ENCODE assay signal across 20 mouse cellular contexts in the genomic region with DNA sequence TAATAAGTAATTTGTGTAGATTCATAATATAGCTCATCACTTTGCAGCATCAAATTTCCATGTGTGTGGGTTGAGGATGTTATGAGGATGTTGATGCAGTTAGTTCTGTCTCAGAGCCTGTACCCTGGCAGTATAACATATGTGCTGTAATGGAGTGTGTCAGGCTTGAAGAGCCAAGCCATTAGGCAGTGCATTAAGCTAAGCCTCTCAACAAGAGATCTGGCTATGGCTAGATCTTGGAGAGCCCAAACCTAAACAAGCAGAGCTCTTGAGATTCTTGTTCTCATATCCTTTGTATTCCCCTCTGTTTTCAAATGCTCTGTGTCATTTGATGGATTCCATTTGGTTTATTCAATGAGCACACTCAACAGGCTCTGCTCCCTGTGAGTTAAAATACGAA.
"Had no signal": no experiment of that assay in that cellular context is flagged by ENCODE, and none has a peak within 500 bp of the region (broad histone marks: within the 10 kb centered on the region; RNA-seq: fewer than 3 reads in every experiment).

No protein-coding gene starts in this region.

- H3K4me2 ChIP-seq: liver, embryonic 12.5 days; midbrain, embryonic 12.5 days; midbrain, embryonic 15.5 days; neural tube, embryonic 13.5 days; neural tube, embryonic 15.5 days had no signal

- H3K4me1 ChIP-seq: liver, embryonic 12.5 days; midbrain, embryonic 10.5 days; midbrain, embryonic 12.5 days; midbrain, embryonic 15.5 days; neural tube, embryonic 13.5 days; neural tube, embryonic 15.5 days had no signal

- H3K4me3 ChIP-seq: liver, embryonic 12.5 days; midbrain, embryonic 10.5 days; midbrain, embryonic 12.5 days; midbrain, embryonic 15.5 days; myocyte; neural tube, embryonic 13.5 days; neural tube, embryonic 15.5 days had no signal

- H3K36me3 ChIP-seq: liver, embryonic 12.5 days; midbrain, embryonic 10.5 days; midbrain, embryonic 12.5 days; midbrain, embryonic 15.5 days; neural tube, embryonic 13.5 days; neural tube, embryonic 15.5 days had no signal

- H3K27ac ChIP-seq: liver, embryonic 12.5 days; liver, embryonic 14.5 days; midbrain, embryonic 10.5 days; midbrain, embryonic 12.5 days; midbrain, embryonic 15.5 days; neural tube, embryonic 13.5 days; neural tube, embryonic 15.5 days had no signal

- H3K9ac ChIP-seq: liver, embryonic 12.5 days; liver, embryonic 14.5 days; midbrain, embryonic 12.5 days; midbrain, embryonic 15.5 days; neural tube, embryonic 13.5 days; neural tube, embryonic 15.5 days had no signal

- H3K27me3 ChIP-seq: liver, embryonic 12.5 days; midbrain, embryonic 12.5 days; midbrain, embryonic 15.5 days; neural tube, embryonic 13.5 days; neural tube, embryonic 15.5 days had no signal

- H3K9me3 ChIP-seq: liver, embryonic 12.5 days; midbrain, embryonic 10.5 days; midbrain, embryonic 12.5 days; midbrain, embryonic 15.5 days; neural tube, embryonic 13.5 days; neural tube, embryonic 15.5 days had no signal

- ATAC-seq: liver, embryonic 12.5 days; lung, postnatal 0 days; midbrain, embryonic 15.5 days had no signal

- DNase-seq: liver; lung, adult 2 months; lung, postnatal 4 days; retina, postnatal 1 day; right cerebral cortex, adult 18-20 months; right cerebral cortex, postnatal 25 days; right cerebral cortex, postnatal 4 days; spleen, adult 18-20 months; thymus, adult 18-20 months; thymus, postnatal 14 days; thymus, postnatal 36 days had no signal
